In genomic region chr8:125808826-125809225, GRCm38 (mm10) we compare ENCODE assay signal across 8 mouse cellular contexts.
DNase-seq lines count a peak whose midpoint lies in the region.
"Had no signal": no experiment of that assay in that cellular context is flagged by ENCODE, and none has a peak within 500 bp of the region (broad histone marks: within the 10 kb centered on the region; RNA-seq: fewer than 3 reads in every experiment).

No protein-coding gene starts in this region.

- peak; percentile 23 for DNase-seq in ovary, postnatal 36 days (ENCODE audit: low spot score)
- DNase-seq in ovary, postnatal 14 days (ENCODE audit: low spot score) = no peak
- peak; percentile 51 to 59 for DNase-seq in cerebellum, postnatal 36 days
- DNase-seq in layer of hippocampus, postnatal 36 days = peak; percentile 52 to 60
- no peak for DNase-seq in retina, postnatal 1 day
- no peak for DNase-seq in spleen, postnatal 4 days (ENCODE audit: low spot score in 2 of 2)
- DNase-seq in ovary, postnatal 10 days (ENCODE audit: low spot score) = no peak
- DNase-seq: thymus, postnatal 36 days had no signal

Comparison
In these comparisons a context has a peak if more than half of its experiments do, and no peak if none do; other contexts are left out.
1. DNase-seq: peak in ovary, postnatal 36 days (single experiment), cerebellum, postnatal 36 days (2 of 2) and layer of hippocampus, postnatal 36 days (2 of 2); none in ovary, postnatal 14 days (single experiment), retina, postnatal 1 day (single experiment), spleen, postnatal 4 days (0 of 2) and ovary, postnatal 10 days (single experiment).